Mouse (Mus musculus) heart, adult 2 months (tissue): ENCODE measurements around the gene Caskin2.

Experiments
- CTCF ChIP-seq: fragments of 200-600 bp; IDR thresholded peaks from 2 replicates; pipeline ENCODE4 v1.8.1; 2022; ENCODE audit warnings: antibody characterized with exemption, mild to moderate bottlenecking, moderate library complexity
- EP300 ChIP-seq: fragments of 200-500 bp; IDR thresholded peaks from 2 replicates; pipeline ENCODE4 v1.6.1; 2011; ENCODE audit warnings: low read depth, low read length, control low read depth; ENCODE audit not compliant: insufficient read depth
- POLR2A ChIP-seq: fragments of 200-500 bp; IDR thresholded peaks from 2 replicates; pipeline ENCODE4 v1.6.1; 2011; ENCODE audit warnings: mild to moderate bottlenecking, low read depth, low read length, control low read depth; ENCODE audit not compliant: insufficient read depth

GRCm38 (mm10) chr11:115821001-115821400 is 7.6 kb upstream of the Caskin2 start:
- TF ChIP-seq CTCF: no peak
- TF ChIP-seq POLR2A: no peak
- TF ChIP-seq EP300: no peak
